Mouse (Mus musculus) midbrain, embryonic 16.5 days (tissue): ENCODE measurements at regions not wholly inside any gene's neighbourhood (a gene's known extent, or its start where the extent isn't known, plus 50 kb on each side); places are given as distances from the start of the nearest gene placed in this dataset.
A peak's percentile ranks its signal among the peaks of the same experiment; 100 is the strongest.

Source experiments
- ATAC-seq: fragments of 200-750 bp; cut with Nextera tagmentation; 2 replicates; pipeline ENCODE4 v1.8.0; 2017; ENCODE audit warnings: moderate TSS enrichment
- H3K27ac ChIP-seq: fragments of 300-500 bp; sonication (generic); 2 replicates; pipeline ENCODE4 v1.5.1; 2014; ENCODE audit warnings: mild to moderate bottlenecking, low read length, mixed read lengths
- H3K27me3 ChIP-seq: fragments of 300-500 bp; sonication (generic); 2 replicates; pipeline ENCODE4 v1.6.1; 2014; ENCODE audit warnings: low read depth, low read length, mixed read lengths; ENCODE audit not compliant: control insufficient read depth, insufficient read depth
- H3K36me3 ChIP-seq: fragments of 300-500 bp; sonication (generic); 2 replicates; pipeline ENCODE4 v1.6.1; 2014; ENCODE audit warnings: mild to moderate bottlenecking, low read length, moderate library complexity, mixed read lengths; ENCODE audit not compliant: control insufficient read depth, insufficient read depth
- H3K4me1 ChIP-seq: fragments of 300-500 bp; sonication (generic); 2 replicates; pipeline ENCODE4 v1.6.1; 2014; ENCODE audit warnings: mild to moderate bottlenecking, low read length, mixed read lengths; ENCODE audit not compliant: control insufficient read depth, insufficient read depth
- H3K4me2 ChIP-seq: fragments of 300-500 bp; sonication (generic); 2 replicates; pipeline ENCODE4 v1.6.1; 2014; ENCODE audit warnings: mild to moderate bottlenecking, low read length, mixed read lengths
- H3K4me3 ChIP-seq: fragments of 300-500 bp; sonication (generic); 2 replicates; pipeline ENCODE4 v1.5.1; 2014; ENCODE audit warnings: low read depth, mild to moderate bottlenecking, low read length, moderate library complexity, mixed read lengths
- H3K9ac ChIP-seq: fragments of 300-500 bp; sonication (generic); 2 replicates; pipeline ENCODE4 v1.6.1; 2014; ENCODE audit warnings: low read depth, low read length, mixed read lengths
- H3K9me3 ChIP-seq: fragments of 300-500 bp; sonication (generic); replicated peaks from 2 replicates; pipeline ENCODE4 v1.6.1; 2014; ENCODE audit warnings: mild to moderate bottlenecking, low read length, mixed read lengths; ENCODE audit not compliant: control insufficient read depth, poor library complexity, severe bottlenecking
- WGBS: fragments of 180-500 bp; shearing (Covaris S2); extraction: QIAGEN DNeasy Blood & Tissue Kit; methylation state at CpG from one replicate; pipeline ENCODE4 v1.1.7; 2014; 5-methylcytosine and 5-hydroxymethylcytosine counted together

DNA sequence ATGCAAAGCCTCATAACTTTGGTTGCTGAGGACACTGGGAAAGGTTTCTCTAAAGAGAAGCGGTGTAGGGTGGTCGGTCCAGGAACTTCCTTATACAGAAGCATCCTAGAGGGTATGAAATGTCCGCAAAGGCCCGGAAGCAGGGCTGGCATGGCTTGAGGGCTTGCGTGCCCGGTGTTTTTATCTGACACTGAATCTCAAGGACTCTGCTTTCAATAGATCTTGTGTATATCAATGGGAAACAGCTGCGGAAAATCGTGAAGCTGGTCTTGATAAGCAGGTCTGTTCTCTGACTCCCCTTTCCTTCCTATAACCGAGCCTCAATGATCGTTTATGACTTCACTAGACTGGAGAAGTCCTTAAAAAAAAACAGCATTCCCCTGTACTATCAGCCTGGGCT, 580.4 kb upstream of the Gm19410 start:
- H3K27me3 ChIP-seq, result no peaks in the 10 kb centered on the region
- no peak overlapping the region for H3K4me2 ChIP-seq
- no peaks in the 10 kb centered on the region for H3K9me3 ChIP-seq
- no peaks in the 10 kb centered on the region for H3K4me1 ChIP-seq
- H3K4me3 ChIP-seq, result no peak overlapping the region
- no peaks in the 10 kb centered on the region for H3K36me3 ChIP-seq
- H3K9ac ChIP-seq, result no peak overlapping the region
- WGBS, result 90% methylated on average over 10 of the region's 10 CpGs
- no peak for ATAC-seq
- H3K27ac ChIP-seq, result no peak overlapping the region

GRCm38 (mm10) chr8:35188531-35188930, 577.1 kb upstream of the Gm19410 start:
- WGBS, result 94% methylated on average over 8 of the region's 8 CpGs
- H3K4me3 ChIP-seq, result no peak overlapping the region
- no peaks in the 10 kb centered on the region for H3K27me3 ChIP-seq
- H3K4me1 ChIP-seq, result no peaks in the 10 kb centered on the region
- no peaks in the 10 kb centered on the region for H3K9me3 ChIP-seq
- no peak for ATAC-seq
- H3K36me3 ChIP-seq, result no peaks in the 10 kb centered on the region
- no peak overlapping the region for H3K4me2 ChIP-seq
- no peak overlapping the region for H3K9ac ChIP-seq
- H3K27ac ChIP-seq, result no peak overlapping the region

DNA sequence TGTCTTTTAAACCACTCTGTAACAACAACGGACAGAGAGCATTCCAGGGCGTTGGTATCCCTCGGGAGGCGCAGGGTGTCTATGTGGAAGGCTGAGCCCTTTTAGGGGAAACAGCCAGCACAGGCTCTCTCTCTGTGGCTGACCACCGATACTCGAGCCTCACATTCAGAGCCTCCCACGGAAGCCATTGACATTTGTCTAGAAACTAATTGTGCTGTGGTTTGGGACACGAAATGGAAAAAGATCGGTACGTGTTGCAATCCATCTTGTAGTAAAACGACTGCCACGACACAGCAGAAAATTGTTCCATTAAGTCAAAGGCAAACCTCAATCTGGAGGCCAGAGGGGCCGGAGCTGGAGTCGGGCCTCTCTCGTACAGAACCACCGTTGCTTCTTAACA, 575.9 kb upstream of the Gm19410 start:
- Histone ChIP-seq H3K27me3 (no peaks in the 10 kb centered on the region), H3K4me1 (0 out of 2 replicates have a peak, but pooled peaks cover 3% of the 10 kb centered on the region), H3K36me3 (no peaks in the 10 kb centered on the region), H3K4me3 (no peak overlapping the region), H3K4me2 (no peak overlapping the region), H3K9ac (no peak overlapping the region), H3K9me3 (no peaks in the 10 kb centered on the region), H3K27ac (no peak overlapping the region)
- ATAC-seq, result no peak
- WGBS, result 86% methylated on average over 16 of the region's 16 CpGs

DNA sequence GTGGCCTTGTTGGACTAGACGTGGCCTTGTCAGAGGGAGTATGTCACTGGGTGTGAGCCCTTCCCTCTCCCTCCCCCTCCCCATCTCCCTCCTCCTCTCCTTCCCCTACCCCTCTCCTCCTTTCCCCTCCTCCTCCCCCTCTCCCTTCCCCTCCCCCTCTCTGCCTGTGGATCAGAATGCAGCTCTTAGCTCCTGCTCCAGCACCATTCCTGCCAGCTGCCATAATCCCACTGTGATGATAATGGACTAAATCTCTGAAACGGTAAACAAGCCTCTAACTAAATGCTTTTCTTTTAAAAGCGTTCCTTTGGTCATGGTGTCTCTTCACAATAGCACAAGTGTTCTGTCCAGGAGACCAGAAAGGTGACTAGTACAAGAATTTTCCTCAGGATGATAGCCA, 573.1 kb upstream of the Gm19410 start:
- H3K4me3 ChIP-seq, result no peak overlapping the region
- ATAC-seq, result no peak
- H3K27me3 ChIP-seq, result no peaks in the 10 kb centered on the region
- H3K4me2 ChIP-seq, result no peak overlapping the region
- H3K4me1 ChIP-seq, result peaks cover 8% of the 10 kb centered on the region
- H3K9ac ChIP-seq, result no peak overlapping the region
- WGBS, result 13% methylated on average over 3 of the region's 3 CpGs
- no peaks in the 10 kb centered on the region for H3K36me3 ChIP-seq
- H3K9me3 ChIP-seq, result no peaks in the 10 kb centered on the region
- no peak overlapping the region for H3K27ac ChIP-seq

- H3K36me3 ChIP-seq, result no peaks in the 10 kb centered on the region
- H3K4me2 ChIP-seq, result no peak overlapping the region
- H3K9me3 ChIP-seq, result no peaks in the 10 kb centered on the region
- H3K4me3 ChIP-seq, result no peak overlapping the region
- peaks cover 11% of the 10 kb centered on the region for H3K4me1 ChIP-seq
- 27% methylated on average over 1 of the region's 1 CpGs for WGBS
- H3K27me3 ChIP-seq, result no peaks in the 10 kb centered on the region
- ATAC-seq, result peak; percentile 43
- no peak overlapping the region for H3K27ac ChIP-seq
- H3K9ac ChIP-seq, result no peak overlapping the region
Observed at GRCm38 (mm10) chr8:35193771-35194170, 571.8 kb upstream of the Gm19410 start.

DNA sequence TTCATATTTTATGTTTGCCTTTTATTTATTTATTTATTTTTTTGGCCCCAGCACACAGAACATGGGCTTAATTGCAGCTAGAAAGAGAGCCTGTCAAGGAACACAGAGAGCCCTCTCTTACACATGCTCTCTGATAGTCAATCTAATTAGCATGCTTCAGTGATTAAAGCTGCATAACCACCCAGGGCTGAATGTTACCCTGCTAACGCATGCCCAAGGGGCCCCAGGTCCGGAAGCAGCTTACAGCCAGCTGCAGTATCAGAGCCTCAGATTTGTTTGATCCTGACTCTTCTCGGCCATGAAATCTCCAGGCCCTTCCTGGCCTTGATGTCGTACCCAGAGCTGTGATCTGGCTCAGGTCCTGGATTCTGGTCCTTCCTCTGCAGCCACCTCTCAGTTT, 569.4 kb upstream of the Gm19410 start:
- 9% methylated on average over 4 of the region's 4 CpGs for WGBS
- peaks cover 11% of the 10 kb centered on the region for H3K4me1 ChIP-seq
- ATAC-seq, result peak; percentile 70; the same call in 1 of the 2 replicates
- no peak overlapping the region for H3K9ac ChIP-seq
- peak overlapping the region; percentile 38 for H3K27ac ChIP-seq
- H3K36me3 ChIP-seq, result no peaks in the 10 kb centered on the region
- no peak overlapping the region for H3K4me3 ChIP-seq
- no peaks in the 10 kb centered on the region for H3K27me3 ChIP-seq
- no peak overlapping the region for H3K4me2 ChIP-seq
- no peaks in the 10 kb centered on the region for H3K9me3 ChIP-seq

- no peak overlapping the region for H3K9ac ChIP-seq
- H3K27me3 ChIP-seq, result no peaks in the 10 kb centered on the region
- no peaks in the 10 kb centered on the region for H3K36me3 ChIP-seq
- ATAC-seq, result no peak
- no peak overlapping the region for H3K27ac ChIP-seq
- no peak overlapping the region for H3K4me2 ChIP-seq
- 26% methylated on average over 2 of the region's 2 CpGs for WGBS
- no peaks in the 10 kb centered on the region for H3K9me3 ChIP-seq
- H3K4me1 ChIP-seq, result peaks cover 9% of the 10 kb centered on the region
- no peak overlapping the region for H3K4me3 ChIP-seq
Observed at GRCm38 (mm10) chr8:35198766-35199165, 566.8 kb upstream of the Gm19410 start.

GRCm38 (mm10) chr8:35201416-35201815, 564.2 kb upstream of the Gm19410 start:
- H3K9ac ChIP-seq, result no peak overlapping the region
- H3K4me2 ChIP-seq, result no peak overlapping the region
- ATAC-seq, result no peak
- no peaks in the 10 kb centered on the region for H3K36me3 ChIP-seq
- H3K27ac ChIP-seq, result no peak overlapping the region
- no peak overlapping the region for H3K4me3 ChIP-seq
- H3K4me1 ChIP-seq, result peaks cover 4% of the 10 kb centered on the region
- no peaks in the 10 kb centered on the region for H3K27me3 ChIP-seq
- WGBS, result 71% methylated on average over 12 of the region's 12 CpGs
- no peaks in the 10 kb centered on the region for H3K9me3 ChIP-seq

DNA sequence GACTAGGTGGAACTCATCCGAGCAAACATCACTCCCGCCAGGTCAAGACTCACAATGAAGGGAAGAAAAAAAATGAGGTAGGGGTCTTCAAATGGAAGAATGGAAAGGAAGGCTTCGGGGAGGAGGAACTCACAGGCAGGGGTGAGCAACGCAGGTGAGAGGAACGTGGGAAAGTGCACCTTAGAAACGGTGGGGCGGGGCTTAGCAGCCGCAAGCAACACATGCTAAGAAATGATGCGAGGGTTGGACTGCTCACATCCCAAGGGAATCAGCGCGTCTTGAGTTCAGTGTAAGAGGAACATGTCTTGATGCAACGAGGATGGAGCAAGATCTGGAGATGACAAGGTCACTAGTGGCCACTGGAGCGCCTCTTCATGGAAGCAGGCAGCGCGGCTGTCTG, 560.6 kb upstream of the Gm19410 start:
- no peaks in the 10 kb centered on the region for H3K4me1 ChIP-seq
- 69% methylated on average over 15 of the region's 15 CpGs for WGBS
- no peak overlapping the region for H3K27ac ChIP-seq
- no peaks in the 10 kb centered on the region for H3K27me3 ChIP-seq
- H3K9me3 ChIP-seq, result no peaks in the 10 kb centered on the region
- H3K9ac ChIP-seq, result no peak overlapping the region
- no peaks in the 10 kb centered on the region for H3K36me3 ChIP-seq
- ATAC-seq, result no peak
- peak overlapping the region; percentile 21; the same call in 1 of the 2 replicates for H3K4me2 ChIP-seq
- no peak overlapping the region for H3K4me3 ChIP-seq
